Comparison of ENCODE assay signal across 8 mouse cellular contexts in the genomic region with DNA sequence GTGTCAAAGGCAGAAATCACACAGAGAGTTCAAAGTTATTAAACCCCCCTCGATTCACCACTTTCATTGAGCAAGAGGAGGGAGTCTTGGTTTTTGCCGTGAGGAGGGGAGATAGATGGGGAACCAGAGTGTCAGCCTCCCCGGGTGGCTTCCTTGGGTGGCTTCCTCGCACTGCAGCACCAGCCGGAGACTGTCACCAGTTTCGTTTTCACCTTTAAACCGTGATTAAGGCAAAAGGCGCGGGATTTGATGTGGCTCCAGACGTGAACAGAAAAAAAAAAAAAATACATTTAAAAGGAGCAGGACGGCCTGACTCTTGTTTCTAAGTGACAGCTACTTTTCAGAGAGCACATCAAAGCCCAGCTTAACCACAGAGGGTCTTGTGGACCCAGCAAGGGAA. TPM values are rescaled to one million over a fixed set of nuclear protein-coding genes. Genes with fewer than 3 reads are reported as not detected.
A peak's percentile ranks its signal among the peaks of the same experiment; 100 is the strongest.
DNase-seq lines count a peak whose midpoint lies in the region; ATAC-seq and TF ChIP-seq lines count a peak whose summit lies in the region.

No protein-coding gene starts in this region.

- H3K27ac ChIP-seq in layer of hippocampus, adult 2 months, result no peak overlapping the region
- no peak overlapping the region for H3K27ac ChIP-seq in forebrain, embryonic 13.5 days
- peak overlapping the region; percentile 76 for H3K27ac ChIP-seq in intestine, postnatal 0 days (ENCODE audit: low read depth, low read length)

- H3K4me3 ChIP-seq in layer of hippocampus, adult 2 months, result peak overlapping the region; percentile 41; the same call in 1 of the 2 replicates
- peak overlapping the region; percentile 27 for H3K4me3 ChIP-seq in forebrain, embryonic 13.5 days
- peak overlapping the region; percentile 28 for H3K4me3 ChIP-seq in intestine, postnatal 0 days (ENCODE audit: low read depth, low read length)

- H3K36me3 ChIP-seq in forebrain, embryonic 13.5 days (ENCODE audit: poor library complexity, severe bottlenecking), result no peaks in the 10 kb centered on the region
- no peaks in the 10 kb centered on the region for H3K36me3 ChIP-seq in intestine, postnatal 0 days (ENCODE audit: control insufficient read depth, insufficient read depth)

- no peaks in the 10 kb centered on the region for H3K27me3 ChIP-seq in forebrain, embryonic 13.5 days
- no peaks in the 10 kb centered on the region for H3K27me3 ChIP-seq in intestine, postnatal 0 days (replicated peaks; ENCODE audit: control insufficient read depth, insufficient read depth, low read length)

- no peak for TF ChIP-seq CTCF in layer of hippocampus, adult 2 months (conservative IDR thresholded peaks at IDR 0.05)
- TF ChIP-seq CTCF in intestine, postnatal 0 days (IDR thresholded peaks at IDR 0.05; ENCODE audit: low read depth), result no peak

- peaks cover 36% of the 10 kb centered on the region for H3K4me1 ChIP-seq in forebrain, embryonic 13.5 days
- H3K4me1 ChIP-seq in intestine, postnatal 0 days (replicated peaks; ENCODE audit: control insufficient read depth, insufficient read depth, low read length), result 0 out of 2 replicates have a peak, but pooled peaks cover 3% of the 10 kb centered on the region

- 4% methylated on average over 11 of the region's 11 CpGs for WGBS in forebrain, embryonic 13.5 days
- WGBS in intestine, postnatal 0 days, result 16% methylated on average over 11 of the region's 11 CpGs

- H3K9ac ChIP-seq in forebrain, embryonic 13.5 days, result no peak overlapping the region
- peak overlapping the region; percentile 50 for H3K9ac ChIP-seq in intestine, postnatal 0 days (ENCODE audit: low read depth, low read length)

- peak overlapping the region; percentile 57 for H3K4me2 ChIP-seq in forebrain, embryonic 13.5 days
- peak overlapping the region; percentile 59 for H3K4me2 ChIP-seq in intestine, postnatal 0 days (replicated peaks; ENCODE audit: low read depth)

- no peaks in the 10 kb centered on the region for H3K9me3 ChIP-seq in forebrain, embryonic 13.5 days (replicated peaks)
- no peaks in the 10 kb centered on the region for H3K9me3 ChIP-seq in intestine, postnatal 0 days (ENCODE audit: control insufficient read depth)

- no peak for DNase-seq in layer of hippocampus, adult 2 months (ENCODE audit: low spot score in 2 of 2)
- no peak for DNase-seq in layer of hippocampus, postnatal 10 days (ENCODE audit: low spot score in 2 of 2)
- DNase-seq in lung, postnatal 10 days, result peak; percentile 66
- DNase-seq in retina, postnatal 1 day, result peak; percentile 44
- DNase-seq in adipocyte (ENCODE audit: low spot score), result no peak
- DNase-seq in left cerebral cortex, adult 9 months (ENCODE audit: low spot score in 2 of 2), result no peak

- ATAC-seq in forebrain, embryonic 13.5 days, result peak; percentile 3; the same call in 1 of the 2 replicates
- peak; percentile 48 for ATAC-seq in intestine, postnatal 0 days

RNA-seq across cellular contexts. Expression of a gene that starts 58.5 kb away (rescaled TPM):
- total RNA-seq in layer of hippocampus, adult 2 months (2021), result 10 to 100 TPM; 64.9 to 66.7 TPM
- total RNA-seq in layer of hippocampus, postnatal 10 days (2021), result 10 to 100 TPM; 64.8 to 78.4 TPM
- polyA plus RNA-seq in forebrain, embryonic 13.5 days (2015; fragmentation: Nextera tagmentation; extraction: Ambion mirVana), result 24.9 and 26.8 TPM in 2 replicates
- 27.9 and 34.6 TPM in 2 replicates for polyA plus RNA-seq in intestine, postnatal 0 days (2015; fragmentation: Nextera tagmentation; extraction: Ambion mirVana)

Comparison
In these comparisons a context has a peak if more than half of its experiments do, and no peak if none do; other contexts are left out.
1. DNase-seq: peak in lung, postnatal 10 days (single experiment) and retina, postnatal 1 day (single experiment); none in layer of hippocampus, adult 2 months (0 of 2), layer of hippocampus, postnatal 10 days (0 of 2), adipocyte (single experiment) and left cerebral cortex, adult 9 months (0 of 2).
2. Peak in every context shown above with its lines, with median percentiles within 50 percentile points of each other: H3K4me3 ChIP-seq.